Mouse (Mus musculus): ENCODE data around the gene Homer3.

DNA sequence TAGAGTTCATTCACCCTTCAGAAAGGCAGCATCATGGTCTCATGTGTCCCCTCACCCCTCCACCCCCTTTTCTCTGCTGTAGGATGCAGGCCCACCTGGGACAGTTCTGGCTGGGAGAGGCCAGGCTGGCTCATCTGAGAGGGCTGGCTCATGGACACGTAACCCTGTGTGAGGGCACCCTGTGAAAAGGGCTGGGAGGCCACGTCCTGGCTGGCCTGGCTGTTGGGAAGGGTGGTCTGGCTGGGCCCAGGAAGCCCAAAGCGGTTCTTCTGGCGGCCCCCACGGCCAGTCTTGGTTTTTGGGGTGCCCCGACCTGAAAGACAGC lies 50.2 kb downstream of the Homer3 start:
- no peak for TF ChIP-seq CTCF (IDR thresholded peaks at IDR 0.05; ENCODE audit: control insufficient read depth, insufficient read depth, low read length)
- TF ChIP-seq POLR2A (IDR thresholded peaks at IDR 0.05; ENCODE audit: borderline replicate concordance, control insufficient read depth, low read depth, low read length), result no peak

Data from bone marrow, adult 2 months (tissue).